Mouse (Mus musculus) heart, postnatal 36 days (tissue): Measurements from ENCODE around the gene Ren1. TPM values are rescaled to one million over a fixed set of nuclear protein-coding genes. Genes with fewer than 3 reads are reported as not detected.

Experiments used
- DNase-seq, 2 experiments: peaks; one replicate each; pipeline ENCODE4 v3.0.0; 2021 to 2022
- intact Hi-C: fragments of 180-260 bp; cut with DNase I; formaldehyde crosslinking; loops from one replicate; pipeline ENCODE4 v1.15.1; 2025
- total RNA-seq, 2 experiments: library from RNA; stranded (reverse); gene quantifications; 2 replicates each; pipeline ENCODE4 v1.2.3; 2021

Gene Ren1
- under 1 TPM in 1 of 2 experiments, not detected in 1; 0.22 TPM for total RNA-seq

GRCm38 (mm10) chr1:133350210-133350609 is at the start of gene Ren1:
Gene Ren1 (plus strand): TSS chr1:133350510.
- DNase-seq = no peak
- intact Hi-C loops = no loop called here

DNA sequence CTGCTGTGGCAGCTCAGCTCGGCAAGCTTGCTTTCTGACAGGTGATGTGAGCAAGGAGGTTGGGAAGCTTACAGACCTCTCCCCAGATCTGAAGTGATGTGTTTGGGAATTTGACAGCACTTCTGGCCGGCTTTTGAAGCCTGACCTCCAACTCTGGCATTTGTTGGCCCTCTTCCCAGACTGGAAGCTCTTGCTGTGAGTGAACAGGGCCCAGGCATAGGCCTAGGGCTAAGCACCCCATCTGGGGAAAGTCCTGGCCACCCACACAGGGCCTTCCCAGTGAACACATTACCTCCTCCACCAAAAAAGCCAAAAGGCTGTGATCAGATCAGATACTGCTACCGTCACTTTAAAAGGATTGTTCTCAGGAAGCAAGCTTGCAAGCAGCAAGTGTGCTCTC is 47.8 kb upstream of the Ren1 start:
- DNase-seq = peak; percentile 40 to 56
- intact Hi-C loops = loop anchor here (5.0 kb wide), 1 partner anchor 45 kb away; no protein-coding TSS in a partner anchor

DNA sequence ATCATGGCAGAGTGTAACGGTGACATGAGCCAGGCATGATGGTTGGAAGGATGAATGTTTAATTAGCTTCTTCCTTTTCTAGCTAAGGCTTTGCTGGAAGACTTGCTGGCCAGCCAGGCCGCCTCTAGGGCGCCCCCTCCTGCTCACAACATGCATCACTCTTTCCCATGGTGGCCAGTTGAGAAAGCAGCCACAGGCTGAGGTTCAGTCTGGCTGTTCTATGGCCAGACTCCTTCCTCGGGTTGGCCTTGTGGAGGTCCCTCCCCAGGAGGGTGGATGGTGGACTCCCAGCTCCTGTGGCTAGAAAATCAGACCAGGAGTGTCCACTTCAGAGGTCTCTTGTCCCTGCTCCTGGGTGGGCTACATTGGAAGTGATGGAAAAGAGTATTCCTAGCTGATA is 43.5 kb upstream of the Ren1 start:
- DNase-seq = peak; percentile 84 to 85
- intact Hi-C loops = loop anchor here (1.0 to 5.0 kb wide), 5 partner anchors 81 to 270 kb away; no protein-coding TSS in a partner anchor

DNA sequence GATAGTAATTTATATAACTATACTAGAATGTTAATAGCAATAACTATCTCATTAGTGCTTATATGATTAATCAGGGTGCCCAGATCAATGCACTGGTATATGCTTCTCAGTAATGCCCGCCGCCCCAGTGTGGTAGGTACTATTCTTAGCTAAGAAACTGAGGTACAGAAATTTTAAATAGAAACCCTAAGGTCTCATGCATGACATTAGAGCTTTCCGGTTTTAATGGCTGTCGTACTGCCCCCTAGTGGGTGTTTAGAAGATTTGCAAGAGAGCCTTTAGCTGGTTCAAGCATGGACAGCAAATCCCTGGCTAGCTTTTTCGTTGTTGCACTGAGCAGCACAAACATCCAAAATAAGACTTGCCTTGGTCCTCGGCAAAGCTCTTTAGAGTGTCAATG is 43.0 kb upstream of the Ren1 start:
- intact Hi-C loops = loop anchor here (1.0 to 5.0 kb wide), 4 partner anchors 126 to 270 kb away; no protein-coding TSS in a partner anchor
- peak; percentile 28 to 53 for DNase-seq

GRCm38 (mm10) chr1:133309652-133310267 is 40.5 kb upstream of the Ren1 start, which contains the start of gene Golt1a:
Gene Golt1a (plus strand): TSS chr1:133309800.
- intact Hi-C loops = loop anchor here (5.0 kb wide), 1 partner anchor 272 kb away; no protein-coding TSS in a partner anchor
- DNase-seq = no peak

DNA sequence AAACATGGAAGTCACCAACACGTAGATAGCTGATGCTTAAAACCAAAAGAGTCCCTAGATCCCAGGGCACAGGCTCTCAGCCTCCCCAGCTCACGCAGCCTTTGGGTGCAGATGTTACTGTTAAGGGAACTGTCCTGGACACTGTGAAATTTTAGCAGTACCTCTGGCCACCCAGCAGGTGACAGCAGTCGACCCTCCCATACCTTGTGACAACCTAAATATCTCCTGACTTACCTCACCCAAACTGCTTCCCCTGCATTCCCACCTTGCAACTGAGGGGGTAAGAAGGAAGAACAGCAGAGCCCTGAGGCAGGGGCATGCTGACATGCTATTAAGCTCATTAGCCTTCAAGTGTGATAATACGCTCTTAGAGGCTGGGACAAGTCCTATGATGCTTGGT is 39.1 kb upstream of the Ren1 start:
- no peak for DNase-seq
- intact Hi-C loops = no loop called here

GRCm38 (mm10) chr1:133311946-133312345 is 38.4 kb upstream of the Ren1 start:
- no peak for DNase-seq
- intact Hi-C loops = no loop called here

- DNase-seq = peak; percentile 55 to 73
- intact Hi-C loops = loop anchor here (1.0 to 2.0 kb wide), 2 partner anchors 38 to 296 kb away; partner anchors contain the start of gene Snrpe
These were observed 35.9 kb upstream of the Ren1 start for GRCm38 (mm10) chr1:133314364-133314763.

- no peak for DNase-seq
- intact Hi-C loops = loop anchor here (2.0 kb wide), 1 partner anchor 37 kb away; no protein-coding TSS in a partner anchor
These were observed 34.5 kb upstream of the Ren1 start for GRCm38 (mm10) chr1:133315775-133316174.

- DNase-seq = no peak
- intact Hi-C loops = no loop called here
These were observed 33.7 kb upstream of the Ren1 start for GRCm38 (mm10) chr1:133316577-133316976.

DNA sequence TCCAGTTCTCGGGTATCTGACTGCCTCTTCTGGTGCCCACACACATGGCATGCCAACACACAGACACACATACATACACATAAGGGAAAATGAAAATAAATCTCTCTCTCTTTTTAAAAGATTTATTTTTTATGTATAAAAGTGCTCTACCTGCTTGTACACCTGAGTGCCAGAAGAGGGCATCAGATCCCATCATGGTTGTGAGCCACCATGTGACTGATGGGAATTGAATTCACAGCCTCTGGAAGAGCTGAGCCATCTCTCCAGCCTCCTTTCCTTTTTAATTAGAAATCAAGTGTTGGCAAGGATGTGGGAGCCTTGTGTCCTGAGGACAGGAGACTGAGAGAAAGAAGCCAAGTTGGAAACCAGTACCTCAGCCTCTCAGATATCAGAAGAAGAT is 33.2 kb upstream of the Ren1 start:
- intact Hi-C loops = no loop called here
- no peak for DNase-seq

GRCm38 (mm10) chr1:133321267-133321925 is 28.9 kb upstream of the Ren1 start, which contains the start of gene Kiss1:
Gene Kiss1 (plus strand): TSS chr1:133321875.
- intact Hi-C loops = no loop called here
- no peak for DNase-seq

GRCm38 (mm10) chr1:133323333-133323732 is 27.0 kb upstream of the Ren1 start:
- intact Hi-C loops = no loop called here
- DNase-seq = no peak

- intact Hi-C loops = no loop called here
- DNase-seq = no peak
These were observed 24.4 kb upstream of the Ren1 start for GRCm38 (mm10) chr1:133325951-133326350.

DNA sequence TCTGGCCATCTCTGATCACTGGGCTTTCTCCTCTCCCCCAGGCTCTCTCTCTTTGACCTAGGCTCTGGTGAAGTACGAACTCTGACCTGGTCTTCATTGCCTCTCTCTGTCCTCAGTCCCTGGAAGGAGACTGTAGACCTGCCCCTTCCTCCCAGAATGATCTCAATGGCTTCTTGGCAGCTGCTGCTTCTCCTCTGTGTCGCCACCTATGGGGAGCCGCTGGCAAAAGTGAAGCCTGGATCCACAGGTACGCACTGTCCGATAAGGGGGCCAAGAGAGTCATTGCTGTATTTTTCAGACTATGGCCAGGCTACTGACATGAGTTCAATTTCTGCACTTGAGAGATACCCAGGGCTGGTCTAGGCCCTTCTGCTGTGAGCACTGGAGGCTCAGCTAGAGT is 23.2 kb upstream of the Ren1 start:
- intact Hi-C loops = no loop called here
- no peak for DNase-seq

DNA sequence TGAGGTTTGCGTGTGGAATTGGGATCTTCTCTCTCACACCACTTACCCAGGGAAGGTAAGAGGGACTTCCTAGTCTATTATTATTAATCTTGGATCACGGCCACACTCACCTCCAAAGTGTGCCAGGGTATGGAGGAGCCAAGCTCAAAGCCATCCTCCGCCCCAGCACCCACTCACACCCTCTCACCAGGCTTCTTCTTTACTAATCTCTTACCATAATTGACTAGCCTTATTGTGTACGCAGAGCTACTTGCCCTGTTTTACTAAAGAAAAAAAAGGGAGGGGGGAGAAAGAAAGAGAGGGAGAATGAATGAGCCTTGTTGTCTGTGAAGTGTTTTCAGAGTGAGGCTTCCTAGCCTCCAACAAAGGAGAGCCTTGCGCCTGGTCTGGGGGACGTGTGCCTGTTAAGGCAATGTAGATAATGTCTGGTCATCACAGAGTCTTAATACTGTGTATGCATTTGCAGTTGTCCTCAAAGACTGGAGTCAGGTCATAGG is 22.0 kb upstream of the Ren1 start:
- intact Hi-C loops = no loop called here
- DNase-seq = no peak

DNA sequence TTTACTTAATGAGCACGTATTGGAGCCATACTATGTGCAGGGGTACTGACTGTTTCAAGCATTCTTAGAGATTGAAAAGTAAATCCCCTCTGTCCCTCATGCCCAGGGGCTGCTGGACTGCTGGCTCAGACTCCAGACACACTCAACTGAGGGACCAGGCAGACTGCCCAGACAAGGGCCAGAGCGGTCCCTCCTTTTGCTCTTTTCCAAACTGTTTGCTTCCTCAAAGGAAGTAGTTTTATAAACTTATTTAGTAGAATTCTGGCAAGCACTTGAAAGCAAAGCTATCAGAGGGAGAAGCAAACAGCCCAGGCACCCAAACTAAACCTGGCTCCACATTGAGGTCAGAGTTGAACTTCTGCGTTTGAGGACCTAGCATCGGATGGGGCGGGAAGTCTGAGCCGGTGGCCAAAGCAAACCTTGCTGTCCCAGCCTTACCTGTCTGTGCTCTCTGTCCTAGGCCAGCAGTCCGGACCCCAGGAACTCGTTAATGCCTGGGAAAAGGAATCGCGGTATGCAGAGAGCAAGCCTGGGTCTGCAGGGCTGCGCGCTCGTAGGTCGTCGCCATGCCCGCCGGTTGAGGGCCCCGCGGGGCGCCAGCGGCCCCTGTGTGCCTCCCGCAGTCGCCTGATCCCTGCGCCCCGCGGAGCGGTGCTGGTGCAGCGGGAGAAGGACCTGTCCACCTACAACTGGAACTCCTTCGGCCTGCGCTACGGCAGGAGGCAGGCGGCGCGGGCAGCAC is 21.2 kb upstream of the Ren1 start:
- intact Hi-C loops = no loop called here
- DNase-seq = no peak

GRCm38 (mm10) chr1:133329638-133329964 is 20.7 kb upstream of the Ren1 start:
- intact Hi-C loops = no loop called here
- no peak for DNase-seq

GRCm38 (mm10) chr1:133331142-133331541 is 19.2 kb upstream of the Ren1 start:
- intact Hi-C loops = no loop called here
- no peak for DNase-seq

DNA sequence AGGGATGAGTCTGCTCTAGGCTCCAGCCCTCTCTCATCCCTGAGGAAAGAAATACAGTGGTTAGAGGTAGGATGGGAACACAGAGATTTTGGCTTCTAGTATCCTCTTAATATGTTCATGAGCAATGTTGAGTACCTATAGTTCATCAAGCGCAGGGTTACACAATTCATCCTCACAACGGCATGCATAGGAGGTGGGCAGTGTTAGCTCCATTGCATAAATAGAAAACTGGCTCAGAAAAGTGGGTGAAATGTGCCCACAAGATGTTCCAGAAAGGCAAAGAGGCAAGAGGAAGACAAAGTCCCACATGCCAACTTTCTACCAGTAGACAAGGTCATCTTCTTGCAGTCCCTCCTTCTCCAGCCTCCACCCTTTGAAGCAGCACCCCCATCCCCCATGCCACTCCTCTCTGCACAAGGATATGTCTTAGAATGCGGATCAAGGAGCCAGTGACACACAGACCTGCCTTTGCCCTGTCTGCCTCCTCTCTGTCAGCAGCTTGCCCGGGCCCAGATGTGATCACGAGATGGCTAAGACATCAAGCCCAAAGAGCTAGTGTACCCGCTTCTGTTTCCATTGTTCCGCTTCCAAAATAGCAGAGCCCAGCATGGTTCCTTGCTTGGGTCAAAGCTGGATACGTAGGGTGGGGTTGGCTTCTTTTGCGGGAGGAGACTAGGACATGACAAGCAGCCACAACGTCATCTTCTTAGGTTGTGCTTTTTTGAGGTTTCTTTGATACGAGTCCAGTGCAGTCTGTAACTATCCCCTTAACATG is 17.5 kb upstream of the Ren1 start:
- intact Hi-C loops = no loop called here
- DNase-seq = no peak
